Mouse (Mus musculus): ENCODE data around the gene Midn. TPM values are rescaled to one million over a fixed set of nuclear protein-coding genes. Genes with fewer than 3 reads are reported as not detected.
A peak's percentile ranks its signal among the peaks of the same experiment; 100 is the strongest.

The Midn gene
- polyA plus RNA-seq, 1 experiment: 31.6 TPM

DNA sequence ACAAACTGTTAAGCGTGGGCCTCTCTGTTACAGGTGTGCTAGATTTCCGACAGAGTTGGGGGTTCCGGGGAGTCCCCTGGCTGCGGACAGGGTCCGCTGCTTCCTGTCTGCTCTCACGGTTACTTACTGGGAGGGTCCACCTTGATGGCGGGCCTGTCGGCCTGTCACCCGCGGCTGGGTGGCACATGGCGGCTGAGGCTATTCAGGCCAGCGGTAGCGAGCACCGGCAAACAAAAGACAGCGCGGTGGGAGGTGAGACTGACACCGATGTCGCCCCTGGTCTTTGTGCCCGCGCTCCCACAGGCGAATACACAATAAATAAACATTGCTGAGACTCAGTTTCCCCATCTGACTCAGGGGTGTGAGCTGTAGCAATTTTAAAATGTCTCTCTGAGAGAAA lies 41.9 kb downstream of the Midn start:
- peak overlapping the region; percentile 57 for H3K4me3 ChIP-seq (ENCODE audit: insufficient read depth, low read depth, low read length)
- H3K4me1 ChIP-seq (ENCODE audit: control insufficient read depth, insufficient read depth, insufficient read length, low read length): peaks cover 6% of the 10 kb centered on the region; the same call in 1 of the 2 replicates
- no peak overlapping the region for H3K27ac ChIP-seq (replicated peaks; ENCODE audit: low read depth, low read length)

DNA sequence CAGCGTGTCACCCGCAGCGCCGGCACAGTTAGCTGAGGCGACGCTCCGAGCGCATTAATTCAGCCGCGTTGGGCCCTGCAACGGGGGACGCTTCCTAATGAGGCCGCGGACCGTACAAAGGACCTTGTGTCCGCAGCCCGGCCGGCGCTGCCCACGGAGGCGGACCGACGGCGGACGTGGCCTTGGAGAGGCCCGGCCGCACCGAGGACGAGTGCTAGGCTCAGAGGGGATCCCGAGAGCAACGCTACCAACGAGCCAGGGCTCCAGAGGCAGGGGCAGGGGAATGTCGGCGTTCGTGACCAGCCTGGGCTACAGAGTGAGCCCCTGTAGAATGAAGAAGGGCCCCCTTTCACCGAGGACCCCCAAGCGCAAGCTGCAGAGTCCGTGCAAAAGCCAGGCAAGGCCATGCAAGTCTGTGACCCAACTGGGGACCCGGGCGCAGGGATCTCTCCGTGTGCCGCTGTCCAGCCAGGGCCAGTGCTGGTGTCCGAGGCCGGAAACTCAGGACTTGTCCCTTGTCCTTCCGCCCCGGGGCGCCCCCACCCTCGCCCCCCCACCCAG lies 42.5 kb downstream of the Midn start:
- Histone ChIP-seq H3K4me3 (ENCODE audit: insufficient read depth, low read depth, low read length) (peak overlapping the region; percentile 57), H3K4me1 (ENCODE audit: control insufficient read depth, insufficient read depth, insufficient read length, low read length) (peaks cover 6% of the 10 kb centered on the region; the same call in 1 of the 2 replicates), H3K27ac (replicated peaks; ENCODE audit: low read depth, low read length) (no peak overlapping the region)

DNA sequence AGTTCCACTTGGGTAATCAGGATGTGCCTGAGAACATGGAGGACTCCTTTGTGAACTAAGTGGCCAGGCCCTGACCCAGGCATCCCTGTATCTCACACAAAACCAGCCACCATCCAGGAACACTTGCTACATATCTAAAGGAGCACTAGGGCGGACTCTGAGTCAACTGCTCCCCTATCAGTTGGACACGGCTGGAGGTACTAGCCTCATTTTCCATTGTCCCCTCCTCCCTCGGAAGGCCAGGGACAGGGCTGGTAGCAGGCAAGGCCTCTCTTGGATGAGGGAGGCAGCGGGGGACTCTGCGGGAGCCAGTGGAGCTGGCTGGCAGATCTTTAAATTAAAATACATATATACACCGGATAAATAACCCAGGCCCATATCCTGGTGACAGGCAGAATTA lies 45.9 kb downstream of the Midn start:
- Histone ChIP-seq H3K4me1 (ENCODE audit: control insufficient read depth, insufficient read depth, insufficient read length, low read length) (peaks cover 6% of the 10 kb centered on the region; the same call in 1 of the 2 replicates), H3K4me3 (ENCODE audit: insufficient read depth, low read depth, low read length) (no peak overlapping the region), H3K27ac (replicated peaks; ENCODE audit: low read depth, low read length) (no peak overlapping the region)

DNA sequence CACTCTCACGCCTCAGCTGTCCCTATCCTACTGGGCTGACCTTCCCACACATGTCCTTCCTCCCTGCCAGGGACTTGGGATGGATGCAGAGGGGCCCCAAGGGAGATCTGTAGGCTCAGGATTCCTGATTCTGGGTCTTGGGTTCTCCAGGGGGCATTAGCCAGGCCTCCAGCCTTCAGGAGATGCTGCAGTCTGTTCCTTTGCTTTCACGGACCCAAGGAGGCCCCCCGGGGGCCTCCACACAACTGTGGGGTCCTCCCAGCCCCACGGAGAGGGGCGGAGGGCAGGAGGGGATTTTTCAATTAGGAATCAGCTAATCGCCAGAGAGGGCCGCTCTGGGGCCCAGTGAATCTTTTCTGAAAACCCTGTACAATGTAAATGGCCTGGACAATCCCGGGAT lies 46.4 kb downstream of the Midn start:
- no peak overlapping the region for H3K4me3 ChIP-seq (ENCODE audit: insufficient read depth, low read depth, low read length)
- no peak overlapping the region for H3K27ac ChIP-seq (replicated peaks; ENCODE audit: low read depth, low read length)
- peaks cover 6% of the 10 kb centered on the region; the same call in 1 of the 2 replicates for H3K4me1 ChIP-seq (ENCODE audit: control insufficient read depth, insufficient read depth, insufficient read length, low read length)

DNA sequence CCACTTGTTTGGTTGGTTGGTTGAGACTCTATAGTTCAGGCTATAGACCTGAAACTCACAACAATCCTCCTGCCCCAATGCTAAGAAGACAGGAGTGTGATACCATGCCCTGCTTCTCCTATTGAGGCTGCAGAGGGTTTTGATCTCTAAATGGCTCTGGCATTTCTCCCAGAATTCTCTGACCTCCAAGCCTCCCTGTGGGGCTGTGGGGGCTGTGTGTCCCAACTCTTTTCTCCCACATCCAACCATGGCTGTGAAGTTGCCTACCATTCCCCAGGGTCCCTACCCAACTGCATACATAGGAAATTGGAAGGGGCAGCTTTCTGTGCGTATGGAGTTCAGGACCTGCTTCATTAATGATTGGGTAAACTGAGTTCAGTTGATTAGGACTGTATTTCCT lies 48.1 kb downstream of the Midn start:
- Histone ChIP-seq H3K4me3 (ENCODE audit: insufficient read depth, low read depth, low read length) (no peak overlapping the region), H3K4me1 (ENCODE audit: control insufficient read depth, insufficient read depth, insufficient read length, low read length) (no peaks in the 10 kb centered on the region; the same call in 1 of the 2 replicates), H3K27ac (replicated peaks; ENCODE audit: low read depth, low read length) (no peak overlapping the region)

DNA sequence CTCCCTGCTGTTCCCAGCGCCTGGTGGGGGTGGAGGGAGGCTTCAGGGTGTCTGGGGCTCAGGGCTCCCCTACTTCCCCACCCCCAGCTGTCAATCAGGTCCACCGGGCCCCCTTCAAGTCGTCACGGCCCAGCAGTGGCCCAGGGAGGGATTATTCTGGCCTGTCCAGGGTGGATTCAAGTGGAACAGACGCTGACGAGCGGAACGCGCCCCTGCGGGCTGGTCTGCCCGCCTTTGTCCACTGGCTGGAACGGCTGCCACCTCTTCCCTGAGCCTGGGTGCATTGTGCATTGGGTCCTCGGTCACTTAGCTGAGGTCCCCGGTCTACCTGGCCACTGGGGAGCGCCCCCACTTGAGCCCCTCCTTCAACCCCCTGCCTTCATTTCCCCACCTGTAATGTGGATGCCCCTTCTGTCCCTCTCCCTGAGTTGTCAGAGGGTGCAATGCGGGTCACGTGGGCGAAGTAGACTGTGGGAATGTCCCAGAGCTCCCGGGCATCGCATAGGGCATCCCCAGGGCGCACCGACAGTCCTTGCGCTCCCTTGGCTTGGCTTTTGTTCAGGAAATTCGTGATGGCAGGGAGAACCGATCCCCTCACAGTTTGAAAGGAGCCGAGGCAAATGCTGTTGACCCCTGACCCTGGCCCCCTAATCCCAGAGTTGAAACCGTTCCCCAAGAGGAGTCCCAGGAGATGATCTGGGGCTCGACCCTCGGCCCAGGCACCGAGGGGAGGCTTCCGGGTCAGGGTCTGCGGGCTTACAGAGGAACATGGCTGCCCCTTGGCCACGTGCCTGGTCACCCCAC lies 48.9 kb downstream of the Midn start:
- H3K27ac ChIP-seq (replicated peaks; ENCODE audit: low read depth, low read length): no peak overlapping the region
- no peaks in the 10 kb centered on the region; the same call in 1 of the 2 replicates for H3K4me1 ChIP-seq (ENCODE audit: control insufficient read depth, insufficient read depth, insufficient read length, low read length)
- H3K4me3 ChIP-seq (ENCODE audit: insufficient read depth, low read depth, low read length): no peak overlapping the region

DNA sequence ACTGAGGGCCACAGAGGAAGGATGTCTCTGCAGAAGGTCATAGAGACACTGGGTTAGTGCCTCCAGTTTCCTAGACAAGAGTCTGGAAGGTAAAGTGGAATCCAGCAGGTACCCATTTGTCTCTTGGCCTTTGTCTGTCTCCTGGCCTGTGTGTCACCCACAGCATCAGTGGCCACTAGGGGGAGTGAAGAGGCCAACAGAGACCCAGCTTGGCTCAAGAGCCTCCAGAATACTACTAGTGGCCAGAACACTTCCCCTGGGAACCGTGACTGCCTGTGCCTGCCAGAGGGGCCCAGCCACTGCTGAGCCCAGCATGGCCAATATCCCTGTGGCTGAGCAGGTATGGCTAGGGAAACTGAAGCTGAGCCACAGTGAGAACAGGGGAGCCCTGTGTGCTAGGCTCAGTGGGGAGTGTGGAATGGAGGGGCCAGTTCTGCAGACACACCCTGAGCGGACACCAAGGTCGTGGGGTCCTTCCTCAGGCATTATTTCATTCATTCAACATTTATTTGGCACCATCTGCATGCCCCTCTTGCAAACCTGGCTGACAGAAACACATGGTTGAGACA lies 51.5 kb downstream of the Midn start:
- Histone ChIP-seq H3K4me3 (ENCODE audit: insufficient read depth, low read depth, low read length) (no peak overlapping the region), H3K27ac (replicated peaks; ENCODE audit: low read depth, low read length) (no peak overlapping the region), H3K4me1 (ENCODE audit: control insufficient read depth, insufficient read depth, insufficient read length, low read length) (no peaks in the 10 kb centered on the region; the same call in 1 of the 2 replicates)

DNA sequence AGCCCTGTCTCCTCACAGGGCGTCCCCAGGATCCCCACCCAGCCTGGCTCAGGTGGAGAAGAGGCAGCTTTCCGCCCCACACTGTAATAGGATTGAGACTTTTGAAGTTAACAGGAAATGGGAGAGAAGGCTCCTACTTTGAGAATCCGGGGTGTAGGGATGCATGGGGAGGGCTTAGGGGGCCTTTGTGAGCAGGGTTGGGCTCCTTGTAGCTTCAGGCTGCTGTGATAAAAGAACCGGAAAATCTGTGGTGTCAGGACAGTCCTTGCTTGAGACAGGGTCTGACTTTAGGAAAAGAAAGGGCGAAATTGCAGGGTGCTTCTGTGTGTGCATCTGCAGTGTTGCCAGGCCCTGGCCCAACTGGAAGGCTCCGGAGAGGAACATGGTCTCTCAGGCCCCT lies 52.4 kb downstream of the Midn start:
- H3K4me3 ChIP-seq (ENCODE audit: insufficient read depth, low read depth, low read length): no peak overlapping the region
- H3K27ac ChIP-seq (replicated peaks; ENCODE audit: low read depth, low read length): no peak overlapping the region
- H3K4me1 ChIP-seq (ENCODE audit: control insufficient read depth, insufficient read depth, insufficient read length, low read length): no peaks in the 10 kb centered on the region; the same call in 1 of the 2 replicates

DNA sequence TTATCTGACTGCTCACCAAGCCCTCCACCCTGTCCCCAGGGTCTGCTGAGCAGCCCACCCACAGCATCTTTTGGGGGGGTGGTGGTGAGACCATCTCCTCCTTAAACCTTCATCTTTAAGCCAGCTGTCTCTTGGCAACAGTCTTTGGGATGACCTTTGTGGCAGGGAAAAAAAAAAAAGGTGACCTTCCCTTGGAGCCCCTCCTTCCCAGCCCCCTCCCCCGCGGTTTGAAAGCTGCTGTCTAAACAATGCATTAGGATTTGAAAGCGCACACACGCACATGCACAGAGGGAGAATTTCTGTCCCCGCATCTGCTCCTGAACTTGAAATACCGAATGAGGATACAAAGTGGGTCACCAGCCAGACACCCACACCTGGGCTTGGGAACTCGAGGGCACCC lies 56.0 kb downstream of the Midn start:
- Histone ChIP-seq H3K4me1 (ENCODE audit: control insufficient read depth, insufficient read depth, insufficient read length, low read length) (no peaks in the 10 kb centered on the region; the same call in 1 of the 2 replicates), H3K4me3 (ENCODE audit: insufficient read depth, low read depth, low read length) (no peak overlapping the region)

DNA sequence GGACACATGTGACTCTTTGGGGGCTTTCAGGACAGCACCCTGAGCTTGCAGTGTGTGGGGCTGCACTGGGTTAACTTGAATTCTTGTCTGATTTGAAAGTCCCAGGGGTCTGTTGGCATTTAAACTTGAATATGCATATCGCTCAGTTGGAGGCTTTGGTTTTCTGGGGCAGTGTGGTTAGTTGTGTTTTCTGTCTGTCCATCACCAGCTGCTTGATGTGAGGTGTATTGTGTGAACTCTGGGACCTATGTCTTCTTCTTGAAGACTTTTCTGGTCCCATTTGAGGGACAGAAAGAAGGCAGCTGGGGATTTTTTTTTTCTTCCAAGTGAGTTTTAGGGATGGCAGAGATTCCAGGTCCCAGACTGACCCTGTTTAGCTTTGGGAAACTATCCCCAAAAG lies 59.1 kb downstream of the Midn start:
- H3K4me3 ChIP-seq (ENCODE audit: insufficient read depth, low read depth, low read length): no peak overlapping the region
- H3K4me1 ChIP-seq (ENCODE audit: control insufficient read depth, insufficient read depth, insufficient read length, low read length): no peaks in the 10 kb centered on the region
- no peak overlapping the region for H3K27ac ChIP-seq (replicated peaks; ENCODE audit: low read depth, low read length)

More for the DNA sequence above, 56.0 kb downstream of the Midn start:
- H3K27ac ChIP-seq (replicated peaks; ENCODE audit: low read depth, low read length): no peak overlapping the region

DNA sequence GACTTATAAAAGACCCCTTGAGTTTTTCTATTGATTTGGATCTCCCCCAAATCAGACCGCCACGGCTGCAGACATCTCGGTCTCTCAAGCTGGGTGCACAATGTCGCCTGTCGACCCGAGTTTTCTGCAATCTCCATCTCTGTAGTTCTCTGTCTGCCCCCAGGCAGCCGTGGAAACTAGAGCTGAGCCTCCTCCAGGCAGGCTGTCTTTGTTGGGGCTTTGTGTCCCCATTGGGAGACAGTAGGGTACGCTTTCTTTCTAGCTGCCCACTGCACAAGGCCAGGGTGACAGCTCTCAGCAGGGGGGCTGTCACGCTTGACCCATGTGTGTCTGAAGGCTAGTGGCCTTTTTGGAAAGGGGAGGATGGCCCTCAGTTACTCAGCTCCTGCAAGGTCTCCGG lies 59.6 kb downstream of the Midn start:
- H3K4me3 ChIP-seq (ENCODE audit: insufficient read depth, low read depth, low read length): no peak overlapping the region
- no peak overlapping the region for H3K27ac ChIP-seq (replicated peaks; ENCODE audit: low read depth, low read length)
- H3K4me1 ChIP-seq (ENCODE audit: control insufficient read depth, insufficient read depth, insufficient read length, low read length): no peaks in the 10 kb centered on the region

Other genes with a start within 250 kb of the Midn start
- 11.2 and 12.9 TPM in 2 replicates for gene Med16, start 239.3 kb upstream of the Midn start, polyA plus RNA-seq (2012; ENCODE audit: insufficient read depth, insufficient read length, missing spikeins)
- not detected in 2 replicates for gene Gm26602, start 237.4 kb upstream of the Midn start, polyA plus RNA-seq (2012; ENCODE audit: insufficient read depth, insufficient read length, missing spikeins)
- gene Kiss1r, start 231.3 kb upstream of the Midn start, polyA plus RNA-seq (2012; ENCODE audit: insufficient read depth, insufficient read length, missing spikeins): 0.38 and 0.63 TPM in 2 replicates
- gene R3hdm4, start 227.1 kb upstream of the Midn start, polyA plus RNA-seq (2012; ENCODE audit: insufficient read depth, insufficient read length, missing spikeins): 55.0 and 60.7 TPM in 2 replicates
- gene Arid3a, start 221.2 kb upstream of the Midn start, polyA plus RNA-seq (2012; ENCODE audit: insufficient read depth, insufficient read length, missing spikeins): 1.3 and 2.9 TPM in 2 replicates
- gene Wdr18, start 188.1 kb upstream of the Midn start, polyA plus RNA-seq (2012; ENCODE audit: insufficient read depth, insufficient read length, missing spikeins): 25.6 and 44.7 TPM in 2 replicates
- not detected in 2 replicates for gene Grin3b, start 177.6 kb upstream of the Midn start, polyA plus RNA-seq (2012; ENCODE audit: insufficient read depth, insufficient read length, missing spikeins)
- 69.8 and 75.4 TPM in 2 replicates for gene Tmem259, start 163.9 kb upstream of the Midn start, polyA plus RNA-seq (2012; ENCODE audit: insufficient read depth, insufficient read length, missing spikeins)
- 6.4 and 10.3 TPM in 2 replicates for gene Cnn2, start 159.7 kb upstream of the Midn start, polyA plus RNA-seq (2012; ENCODE audit: insufficient read depth, insufficient read length, missing spikeins)
- gene Abca7, start 151.8 kb upstream of the Midn start, polyA plus RNA-seq (2012; ENCODE audit: insufficient read depth, insufficient read length, missing spikeins): 5.1 and 5.4 TPM in 2 replicates
- gene Arhgap45, start 131.6 kb upstream of the Midn start, polyA plus RNA-seq (2012; ENCODE audit: insufficient read depth, insufficient read length, missing spikeins): 1.8 and 2.6 TPM in 2 replicates
- gene Polr2e, start 108.5 kb upstream of the Midn start, polyA plus RNA-seq (2012; ENCODE audit: insufficient read depth, insufficient read length, missing spikeins): 78.3 and 85.8 TPM in 2 replicates
- gene Gpx4, start 101.1 kb upstream of the Midn start, polyA plus RNA-seq (2012; ENCODE audit: insufficient read depth, insufficient read length, missing spikeins): 2,282 and 3,621 TPM in 2 replicates
- gene Sbno2, start 42.7 kb upstream of the Midn start, polyA plus RNA-seq (2012; ENCODE audit: insufficient read depth, insufficient read length, missing spikeins): 14.3 and 16.2 TPM in 2 replicates
- gene Stk11, start 32.5 kb upstream of the Midn start, polyA plus RNA-seq (2012; ENCODE audit: insufficient read depth, insufficient read length, missing spikeins): 113 and 121 TPM in 2 replicates
- 1,146 and 1,395 TPM in 2 replicates for gene Atp5d, start 9.6 kb upstream of the Midn start, polyA plus RNA-seq (2012; ENCODE audit: insufficient read depth, insufficient read length, missing spikeins)
- gene Cbarp, start 7.4 kb upstream of the Midn start, polyA plus RNA-seq (2012; ENCODE audit: insufficient read depth, insufficient read length, missing spikeins): 1.1 and 1.5 TPM in 2 replicates
- gene Cirbp, start 17.7 kb downstream of the Midn start, polyA plus RNA-seq (2012; ENCODE audit: insufficient read depth, insufficient read length, missing spikeins): 15.1 and 27.5 TPM in 2 replicates
- 10.9 and 14.9 TPM in 2 replicates for gene 1600002K03Rik, start 24.7 kb downstream of the Midn start, polyA plus RNA-seq (2012; ENCODE audit: insufficient read depth, insufficient read length, missing spikeins)
- gene Efna2, start 31.2 kb downstream of the Midn start, polyA plus RNA-seq (2012; ENCODE audit: insufficient read depth, insufficient read length, missing spikeins): 1.0 and 1.1 TPM in 2 replicates
- gene Mum1, start 78.2 kb downstream of the Midn start, polyA plus RNA-seq (2012; ENCODE audit: insufficient read depth, insufficient read length, missing spikeins): 9.7 and 11.1 TPM in 2 replicates
- 732 and 1,152 TPM in 2 replicates for gene Ndufs7, start 100.8 kb downstream of the Midn start, polyA plus RNA-seq (2012; ENCODE audit: insufficient read depth, insufficient read length, missing spikeins)
- gene Gamt, start 112.7 kb downstream of the Midn start, polyA plus RNA-seq (2012; ENCODE audit: insufficient read depth, insufficient read length, missing spikeins): 10.5 and 17.8 TPM in 2 replicates
- 51.6 and 76.7 TPM in 2 replicates for gene Dazap1, start 113.2 kb downstream of the Midn start, polyA plus RNA-seq (2012; ENCODE audit: insufficient read depth, insufficient read length, missing spikeins)
- gene Rps15, start 144.2 kb downstream of the Midn start, polyA plus RNA-seq (2012; ENCODE audit: insufficient read depth, insufficient read length, missing spikeins): 1,089 and 1,107 TPM in 2 replicates
- gene Apc2, start 147.7 kb downstream of the Midn start, polyA plus RNA-seq (2012; ENCODE audit: insufficient read depth, insufficient read length, missing spikeins): 0.38 TPM in 1 of 2 replicates, not detected in the other
- 24.3 and 25.7 TPM in 2 replicates for gene 2310011J03Rik, start 172.3 kb downstream of the Midn start, polyA plus RNA-seq (2012; ENCODE audit: insufficient read depth, insufficient read length, missing spikeins)
- 4.3 and 7.8 TPM in 2 replicates for gene Pcsk4, start 181.2 kb downstream of the Midn start, polyA plus RNA-seq (2012; ENCODE audit: insufficient read depth, insufficient read length, missing spikeins)
- 15.7 and 17.7 TPM in 2 replicates for gene Reep6, start 181.7 kb downstream of the Midn start, polyA plus RNA-seq (2012; ENCODE audit: insufficient read depth, insufficient read length, missing spikeins)
- gene Adamtsl5, start 200.1 kb downstream of the Midn start, polyA plus RNA-seq (2012; ENCODE audit: insufficient read depth, insufficient read length, missing spikeins): 2.9 and 4.2 TPM in 2 replicates
- gene Plk5, start 208.2 kb downstream of the Midn start, polyA plus RNA-seq (2012; ENCODE audit: insufficient read depth, insufficient read length, missing spikeins): not detected in 2 replicates
- gene Mex3d, start 239.4 kb downstream of the Midn start, polyA plus RNA-seq (2012; ENCODE audit: insufficient read depth, insufficient read length, missing spikeins): 3.3 and 3.7 TPM in 2 replicates

Measured in brown adipose tissue, adult 24 weeks (tissue).